Mouse (Mus musculus) neural tube, embryonic 11.5 days (tissue): ENCODE results near the gene Lifr. TPM values are rescaled to one million over a fixed set of nuclear protein-coding genes. Genes with fewer than 3 reads are reported as not detected.

Experiments used
- ATAC-seq: fragments of 200-750 bp; cut with Nextera tagmentation; 2 replicates; pipeline ENCODE4 v1.8.0; 2017; ENCODE audit warnings: moderate number of reproducible peaks, mild to moderate bottlenecking, moderate TSS enrichment, moderate library complexity; ENCODE audit not compliant: insufficient read depth, low FRiP score, low TSS enrichment
- DNase-seq: peaks from one replicate; pipeline ENCODE4 v3.0.0-alpha.2; 2015; ENCODE audit warnings: low spot score
- H3K27ac ChIP-seq: fragments of 300-500 bp; sonication (generic); 2 replicates; pipeline ENCODE4 v1.5.1; 2014; ENCODE audit warnings: low read depth, mild to moderate bottlenecking, low read length
- H3K27me3 ChIP-seq: fragments of 300-500 bp; sonication (generic); 2 replicates; pipeline ENCODE4 v1.6.1; 2014; ENCODE audit warnings: mild to moderate bottlenecking, low read length, mixed read lengths; ENCODE audit not compliant: control insufficient read depth, insufficient read depth
- H3K36me3 ChIP-seq: fragments of 300-500 bp; sonication (generic); 2 replicates; pipeline ENCODE4 v1.6.1; 2014; ENCODE audit warnings: mild to moderate bottlenecking, low read length, moderate library complexity, mixed read lengths; ENCODE audit not compliant: control insufficient read depth, insufficient read depth
- H3K4me1 ChIP-seq: fragments of 300-500 bp; sonication (generic); 2 replicates; pipeline ENCODE4 v1.6.1; 2014; ENCODE audit warnings: low read length, mixed read lengths; ENCODE audit not compliant: control insufficient read depth, insufficient read depth
- H3K4me2 ChIP-seq: fragments of 300-500 bp; sonication (generic); 2 replicates; pipeline ENCODE4 v1.6.1; 2014; ENCODE audit warnings: low read depth, mild to moderate bottlenecking, moderate library complexity
- H3K4me3 ChIP-seq: fragments of 300-500 bp; sonication (generic); 2 replicates; pipeline ENCODE4 v1.5.1; 2014; ENCODE audit warnings: low read depth, low read length
- H3K9ac ChIP-seq: fragments of 300-500 bp; sonication (generic); 2 replicates; pipeline ENCODE4 v1.6.1; 2014; ENCODE audit warnings: mild to moderate bottlenecking, low read length
- H3K9me3 ChIP-seq: fragments of 300-500 bp; sonication (generic); 2 replicates; pipeline ENCODE4 v1.6.1; 2016; ENCODE audit warnings: low read length; ENCODE audit not compliant: control insufficient read depth
- WGBS: fragments of 180-500 bp; shearing (Covaris S2); extraction: QIAGEN DNeasy Blood & Tissue Kit; methylation state at CpG from one replicate; pipeline ENCODE4 v1.1.7; 2014; 5-methylcytosine and 5-hydroxymethylcytosine counted together
- polyA plus RNA-seq: library from polyadenylated mRNA; unstranded; fragments of >200 nt; fragmentation: Nextera tagmentation; extraction: Ambion mirVana; gene quantifications from 2 replicates; pipeline ENCODE4 v1.2.1, GENCODE M21; 2014

Gene Lifr
- polyA plus RNA-seq, 1 experiment from 2014 or later = 29.7 TPM

- no peaks in the 10 kb centered on the region for H3K27me3 ChIP-seq
- 0 out of 2 replicates have a peak, but pooled peaks cover 3% of the 10 kb centered on the region for H3K4me1 ChIP-seq
- no peak overlapping the region for H3K27ac ChIP-seq
- no peak overlapping the region for H3K4me3 ChIP-seq
- no peak overlapping the region for H3K4me2 ChIP-seq
- no peaks in the 10 kb centered on the region for H3K9me3 ChIP-seq
- H3K9ac ChIP-seq = no peak overlapping the region
- no peaks in the 10 kb centered on the region for H3K36me3 ChIP-seq
- no peak for DNase-seq
- 74% methylated on average over 12 of the region's 12 CpGs for WGBS
- no peak for ATAC-seq
Observed at GRCm38 (mm10) chr15:7137607-7138006, 47.2 kb downstream of the Lifr start.

GRCm38 (mm10) chr15:7138471-7138870 is 48.1 kb downstream of the Lifr start:
- H3K27ac ChIP-seq = no peak overlapping the region
- 0 out of 2 replicates have a peak, but pooled peaks cover 3% of the 10 kb centered on the region for H3K4me1 ChIP-seq
- no peak for ATAC-seq

GRCm38 (mm10) chr15:7140322-7140721 is 49.9 kb downstream of the Lifr start:
- no peak overlapping the region for H3K9ac ChIP-seq
- no peak overlapping the region for H3K27ac ChIP-seq
- DNase-seq (no peak), ATAC-seq (no peak)
- no peaks in the 10 kb centered on the region for H3K27me3 ChIP-seq
- no peak overlapping the region for H3K4me2 ChIP-seq
- H3K36me3 ChIP-seq = no peaks in the 10 kb centered on the region
- H3K4me1 ChIP-seq = 0 out of 2 replicates have a peak, but pooled peaks cover 8% of the 10 kb centered on the region
- 90% methylated on average over 7 of the region's 7 CpGs for WGBS
- no peaks in the 10 kb centered on the region for H3K9me3 ChIP-seq
- H3K4me3 ChIP-seq = no peak overlapping the region

More at GRCm38 (mm10) chr15:7138471-7138870, 48.1 kb downstream of the Lifr start:
- DNase-seq = no peak
- Histone ChIP-seq H3K4me2 (no peak overlapping the region), H3K4me3 (no peak overlapping the region), H3K36me3 (no peaks in the 10 kb centered on the region), H3K27me3 (no peaks in the 10 kb centered on the region), H3K9ac (no peak overlapping the region), H3K9me3 (no peaks in the 10 kb centered on the region)
- WGBS = 95% methylated on average over 14 of the region's 14 CpGs

- no peak overlapping the region for H3K4me2 ChIP-seq
- H3K27me3 ChIP-seq = no peaks in the 10 kb centered on the region
- no peak overlapping the region for H3K27ac ChIP-seq
- ATAC-seq (no peak), DNase-seq (no peak)
- WGBS = 92% methylated on average over 13 of the region's 13 CpGs
- H3K9me3 ChIP-seq = no peaks in the 10 kb centered on the region
- H3K36me3 ChIP-seq = no peaks in the 10 kb centered on the region
- H3K4me1 ChIP-seq = 0 out of 2 replicates have a peak, but pooled peaks cover 8% of the 10 kb centered on the region
- H3K9ac ChIP-seq = no peak overlapping the region
- no peak overlapping the region for H3K4me3 ChIP-seq
Observed at GRCm38 (mm10) chr15:7141246-7141645, 50.8 kb downstream of the Lifr start.

DNA sequence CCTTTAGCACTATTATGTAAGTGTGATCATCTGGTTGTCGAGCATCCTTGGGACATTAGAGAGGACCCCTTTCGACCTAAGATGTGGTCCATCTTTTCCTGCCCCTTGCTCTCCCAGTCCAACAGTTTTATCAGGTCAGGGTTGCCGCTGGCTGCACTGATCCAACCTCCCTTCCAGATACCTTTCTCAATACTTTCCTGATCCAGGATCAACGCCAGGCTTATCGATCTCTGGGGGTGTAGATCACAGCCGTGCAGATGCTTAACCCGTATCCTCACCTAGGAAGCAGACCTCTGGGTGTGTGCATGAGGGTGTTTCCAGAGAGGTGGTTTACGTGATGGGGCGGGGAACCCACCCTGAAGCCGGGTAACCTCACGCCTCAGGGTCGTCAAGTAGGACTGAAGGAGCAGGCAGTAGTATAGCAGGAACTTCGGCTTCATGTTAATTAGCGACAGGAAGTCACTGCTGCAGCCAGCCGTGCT is 53.3 kb downstream of the Lifr start:
- H3K36me3 ChIP-seq = no peaks in the 10 kb centered on the region
- H3K9ac ChIP-seq = no peak overlapping the region
- ATAC-seq (no peak), DNase-seq (no peak)
- 0 out of 2 replicates have a peak, but pooled peaks cover 4% of the 10 kb centered on the region for H3K4me1 ChIP-seq
- no peaks in the 10 kb centered on the region for H3K9me3 ChIP-seq
- H3K4me3 ChIP-seq = no peak overlapping the region
- no peak overlapping the region for H3K4me2 ChIP-seq
- 67% methylated on average over 15 of the region's 15 CpGs for WGBS
- no peaks in the 10 kb centered on the region for H3K27me3 ChIP-seq
- H3K27ac ChIP-seq = no peak overlapping the region

GRCm38 (mm10) chr15:7144542-7144941 is 54.1 kb downstream of the Lifr start:
- H3K4me2 ChIP-seq = no peak overlapping the region
- no peak overlapping the region for H3K9ac ChIP-seq
- no peaks in the 10 kb centered on the region for H3K27me3 ChIP-seq
- no peak overlapping the region for H3K4me3 ChIP-seq
- no peak for ATAC-seq
- WGBS = 80% methylated on average over 3 of the region's 3 CpGs
- no peaks in the 10 kb centered on the region for H3K36me3 ChIP-seq
- DNase-seq = no peak
- H3K27ac ChIP-seq = no peak overlapping the region
- H3K9me3 ChIP-seq = no peaks in the 10 kb centered on the region
- 0 out of 2 replicates have a peak, but pooled peaks cover 4% of the 10 kb centered on the region for H3K4me1 ChIP-seq

DNA sequence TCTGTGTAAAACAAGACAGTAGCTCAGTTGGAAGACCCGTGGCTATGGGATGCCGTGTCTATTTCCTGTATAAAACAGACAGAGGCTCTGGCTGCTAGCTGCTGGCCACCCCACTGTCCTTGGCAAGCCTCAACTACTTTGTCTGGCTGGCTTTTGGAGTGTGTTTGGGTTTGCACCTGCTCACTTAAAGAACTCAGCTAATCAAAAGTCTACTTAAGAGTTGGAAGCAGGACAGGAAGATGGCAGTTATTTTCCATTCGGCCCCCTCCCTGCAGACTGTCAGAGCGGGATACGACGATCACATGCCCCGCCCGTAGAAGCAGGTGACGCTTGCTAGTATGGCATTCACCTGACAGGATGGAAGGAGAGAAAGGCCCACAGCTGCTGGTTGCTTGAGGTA is 54.5 kb downstream of the Lifr start:
- no peak overlapping the region for H3K4me3 ChIP-seq
- H3K36me3 ChIP-seq = no peaks in the 10 kb centered on the region
- ATAC-seq (no peak), DNase-seq (no peak)
- H3K27me3 ChIP-seq = no peaks in the 10 kb centered on the region
- no peak overlapping the region for H3K27ac ChIP-seq
- H3K4me1 ChIP-seq = 0 out of 2 replicates have a peak, but pooled peaks cover 4% of the 10 kb centered on the region
- H3K9ac ChIP-seq = no peak overlapping the region
- no peak overlapping the region for H3K4me2 ChIP-seq
- WGBS = 85% methylated on average over 9 of the region's 9 CpGs
- no peaks in the 10 kb centered on the region for H3K9me3 ChIP-seq

DNA sequence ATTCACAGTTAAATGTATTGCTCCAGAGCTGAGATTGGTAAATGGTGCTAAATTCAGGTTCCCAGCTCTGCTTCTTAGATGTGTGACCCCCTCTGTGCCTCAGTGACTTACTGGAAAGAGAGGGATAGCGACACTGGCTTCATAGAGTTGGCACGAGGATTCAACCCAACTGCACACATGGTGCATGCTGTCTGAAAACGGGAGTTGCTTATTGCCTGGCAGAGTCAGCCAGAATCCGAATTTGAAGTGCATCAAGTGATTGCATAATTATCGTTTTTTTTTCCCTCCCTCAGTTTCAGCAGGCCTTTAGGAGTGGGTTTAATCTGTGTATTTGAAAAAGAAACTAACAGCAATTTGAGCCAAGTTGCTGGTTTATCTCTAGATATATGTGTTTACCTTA is 55.1 kb downstream of the Lifr start:
- no peaks in the 10 kb centered on the region for H3K27me3 ChIP-seq
- no peak for DNase-seq
- no peak overlapping the region for H3K9ac ChIP-seq
- no peak overlapping the region for H3K4me3 ChIP-seq
- H3K36me3 ChIP-seq = no peaks in the 10 kb centered on the region
- 0 out of 2 replicates have a peak, but pooled peaks cover 4% of the 10 kb centered on the region for H3K4me1 ChIP-seq
- no peak for ATAC-seq
- H3K9me3 ChIP-seq = no peaks in the 10 kb centered on the region
- H3K4me2 ChIP-seq = no peak overlapping the region
- WGBS = 91% methylated on average over 5 of the region's 5 CpGs
- no peak overlapping the region for H3K27ac ChIP-seq

DNA sequence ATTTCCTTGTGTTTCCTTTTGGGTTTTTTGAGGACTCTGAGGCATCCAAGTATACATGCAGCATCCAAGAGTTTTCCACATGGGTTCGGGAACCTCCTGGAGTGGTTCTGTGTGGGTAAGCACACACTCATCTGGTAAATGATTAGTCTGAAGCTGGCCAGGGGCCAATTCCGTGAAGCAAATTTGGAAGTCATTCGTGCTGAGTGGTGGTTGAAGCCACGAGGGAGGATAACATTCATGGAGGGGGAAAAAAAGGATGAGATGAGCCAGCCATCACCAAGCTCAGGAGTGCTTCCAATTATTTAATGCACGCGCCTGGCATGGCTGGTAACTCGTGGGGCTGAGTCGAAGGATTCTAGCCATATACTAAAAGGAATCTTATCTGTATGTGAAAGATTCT is 56.1 kb downstream of the Lifr start:
- Histone ChIP-seq H3K4me2 (no peak overlapping the region), H3K4me3 (no peak overlapping the region), H3K4me1 (0 out of 2 replicates have a peak, but pooled peaks cover 4% of the 10 kb centered on the region), H3K36me3 (no peaks in the 10 kb centered on the region), H3K9ac (no peak overlapping the region), H3K9me3 (no peaks in the 10 kb centered on the region), H3K27ac (no peak overlapping the region), H3K27me3 (no peaks in the 10 kb centered on the region)
- DNase-seq (no peak), ATAC-seq (no peak)
- WGBS = 85% methylated on average over 8 of the region's 8 CpGs
